Mouse (Mus musculus): Measurements from ENCODE around the gene Atp6v0d1.
"Not testable (repeated sequence)": the region's sequence is repeated elsewhere in the genome, so short reads cannot be mapped to it uniquely, and the experiment has no call there.

Gene Atp6v0d1

GRCm38 (mm10) chr8:105574741-105575140, 8.9 kb upstream of the Atp6v0d1 start:
- no peak for DNase-seq (ENCODE audit: low read depth, low spot score)

DNA sequence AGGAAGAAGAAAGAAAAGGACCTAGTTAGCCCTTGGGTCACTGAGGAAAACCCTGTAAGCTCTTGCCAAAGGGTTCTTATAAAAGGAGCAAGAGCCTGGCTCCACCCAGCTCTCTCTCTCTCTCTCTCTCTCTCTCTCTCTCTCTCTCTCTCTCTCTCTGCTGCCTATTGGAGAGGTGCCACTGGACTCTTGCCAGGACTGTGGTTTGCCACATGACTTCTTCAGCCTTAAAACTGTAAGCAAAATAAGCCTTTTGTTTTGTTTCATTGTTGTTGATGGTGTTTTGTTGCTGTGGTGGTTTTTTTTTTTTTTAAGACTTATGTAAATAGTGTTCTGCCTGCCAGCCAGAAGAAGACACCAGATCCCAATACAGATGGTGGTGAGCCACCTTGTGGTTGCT, 7.6 kb upstream of the Atp6v0d1 start:
- no peak for DNase-seq (ENCODE audit: low read depth, low spot score)

DNA sequence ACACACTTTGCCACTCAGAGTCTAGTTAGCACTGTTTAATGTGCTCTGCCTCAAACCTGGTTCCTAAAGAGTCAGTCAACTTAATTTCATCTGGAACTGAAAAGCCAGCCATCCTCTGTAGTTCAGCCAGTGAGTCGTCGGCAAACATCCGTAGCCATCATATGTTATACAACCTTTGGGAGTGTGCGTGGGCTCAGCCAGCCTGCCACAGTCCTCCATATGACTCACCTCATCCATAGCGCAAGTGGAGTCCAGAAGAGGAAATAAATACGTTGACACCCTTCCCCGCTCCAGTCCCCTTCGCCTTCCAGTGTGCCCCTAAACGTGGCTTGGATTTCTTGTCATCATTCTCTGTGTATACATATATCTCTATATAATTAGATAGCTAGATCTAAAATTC, 6.0 kb upstream of the Atp6v0d1 start:
- no peak for DNase-seq (ENCODE audit: low read depth, low spot score)

GRCm38 (mm10) chr8:105566703-105567595, 1.1 kb upstream of the Atp6v0d1 start:
- peak; percentile 23 for DNase-seq (ENCODE audit: low read depth, low spot score)

DNA sequence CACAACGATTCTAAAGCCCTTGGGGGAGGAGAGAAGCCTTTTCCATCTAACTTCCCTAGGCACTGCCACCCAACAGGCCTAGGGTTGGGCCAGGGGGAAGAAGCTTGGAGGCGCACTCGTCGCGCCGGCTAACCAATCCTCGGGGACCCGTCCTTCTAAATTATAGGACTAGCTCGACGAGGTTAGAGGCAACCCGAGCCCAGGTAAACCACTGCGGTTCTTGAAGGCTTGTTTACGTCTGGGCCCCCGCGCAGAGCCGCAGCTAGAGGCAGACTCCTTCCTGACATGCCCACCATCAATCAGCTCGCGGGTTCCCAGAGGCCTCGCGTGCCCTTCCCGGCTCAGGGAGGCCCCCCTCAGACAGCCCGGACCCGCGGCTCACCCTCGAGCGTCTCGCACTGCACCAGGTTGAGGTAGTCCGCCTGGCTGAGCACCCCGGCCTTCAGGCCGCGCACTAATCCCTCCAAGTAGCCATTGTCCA, 406 bp downstream of the Atp6v0d1 start:
- DNase-seq (ENCODE audit: low read depth, low spot score): peak; percentile 16

- not testable (repeated sequence) for DNase-seq (ENCODE audit: low read depth, low spot score)
Measured at GRCm38 (mm10) chr8:105564573-105565229, 1.1 kb downstream of the Atp6v0d1 start.

- DNase-seq (ENCODE audit: low read depth, low spot score): no peak
Measured at GRCm38 (mm10) chr8:105563871-105564270, 2.0 kb downstream of the Atp6v0d1 start.

DNA sequence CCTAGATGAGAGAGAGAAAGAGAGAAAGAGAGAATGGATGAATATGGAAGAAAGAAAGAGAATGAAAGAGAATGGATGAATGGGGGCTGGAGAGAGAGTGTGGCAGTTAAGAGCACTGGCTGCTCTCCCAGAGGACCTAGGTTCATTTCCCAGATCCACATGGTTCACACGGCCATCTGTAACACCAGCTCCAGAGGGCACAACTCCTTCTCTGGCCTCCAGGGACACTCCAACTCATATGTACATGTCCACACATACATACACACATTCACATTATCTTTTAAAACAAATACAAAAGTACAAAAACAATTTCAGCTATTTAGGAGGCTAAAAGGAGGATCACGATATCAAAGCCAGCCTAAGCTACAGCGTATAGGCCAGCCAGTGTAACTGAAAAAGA, 3.0 kb downstream of the Atp6v0d1 start:
- no peak for DNase-seq (ENCODE audit: low read depth, low spot score)

GRCm38 (mm10) chr8:105555230-105555629, 10.6 kb downstream of the Atp6v0d1 start:
- DNase-seq (ENCODE audit: low read depth, low spot score): no peak

- peak; percentile 72 for DNase-seq (ENCODE audit: low read depth, low spot score)
Measured at GRCm38 (mm10) chr8:105554087-105554486, 11.8 kb downstream of the Atp6v0d1 start.

DNA sequence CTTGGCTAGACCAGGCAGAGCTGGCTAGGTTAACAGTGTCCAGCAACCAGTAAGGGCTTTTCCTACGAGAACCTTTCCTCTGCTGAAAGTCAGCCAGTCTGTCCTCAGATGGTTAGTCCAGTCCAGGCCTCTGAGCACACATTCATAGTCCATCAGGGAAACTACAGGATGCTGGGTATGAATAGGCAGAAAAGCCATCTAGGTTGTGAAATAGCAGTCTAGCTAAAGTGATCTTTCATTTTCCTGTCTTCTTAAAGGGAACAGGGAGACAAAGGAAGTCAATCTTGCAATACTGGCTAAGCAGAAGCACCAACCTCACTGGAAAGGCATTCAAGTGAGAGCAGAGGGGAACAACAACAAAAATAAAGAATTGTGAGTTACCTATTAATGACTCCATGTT, 13.0 kb downstream of the Atp6v0d1 start:
- no peak for DNase-seq (ENCODE audit: low read depth, low spot score)

- no peak for DNase-seq (ENCODE audit: low read depth, low spot score)
Measured at GRCm38 (mm10) chr8:105552032-105552431, 13.8 kb downstream of the Atp6v0d1 start.

DNA sequence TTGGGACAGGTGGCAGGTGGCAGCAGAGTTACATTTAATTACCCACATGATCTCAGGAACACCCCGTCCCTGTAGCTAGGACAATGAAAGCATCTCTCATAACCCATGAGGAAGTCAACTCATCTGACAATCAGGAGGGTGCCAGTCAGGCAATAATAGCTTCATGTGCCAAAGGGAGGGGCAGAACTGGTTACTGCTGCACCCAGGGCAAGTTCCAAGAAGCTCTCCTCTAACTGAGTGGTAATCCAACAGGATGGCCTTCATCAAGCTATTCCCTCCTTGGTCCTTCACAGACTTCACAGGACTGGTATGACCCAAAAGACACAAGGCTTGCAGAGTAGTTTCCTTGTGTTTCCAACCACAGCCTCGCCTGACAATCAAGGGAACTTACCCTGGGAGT, 15.8 kb downstream of the Atp6v0d1 start:
- DNase-seq (ENCODE audit: low read depth, low spot score): no peak

DNA sequence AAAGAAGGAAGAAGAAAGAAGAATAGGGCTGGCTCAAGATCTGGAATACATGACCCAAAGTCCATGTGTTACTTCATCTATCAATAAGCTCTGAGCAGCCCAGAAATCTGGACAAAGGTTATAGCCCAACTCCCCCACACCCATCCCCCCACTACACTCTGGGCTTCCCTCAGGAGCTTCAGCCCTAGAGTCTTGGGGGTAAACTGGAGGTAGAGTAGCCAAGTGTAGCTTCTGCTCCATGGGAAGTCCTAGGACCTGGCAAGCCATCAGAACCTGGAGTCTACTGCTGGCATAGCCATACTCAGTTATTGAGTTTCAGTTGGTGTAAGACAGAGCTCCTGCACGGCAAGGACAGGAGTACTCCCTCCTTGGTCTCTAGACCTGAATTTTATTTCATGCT, 16.3 kb downstream of the Atp6v0d1 start:
- no peak for DNase-seq (ENCODE audit: low read depth, low spot score)

GRCm38 (mm10) chr8:105546384-105547350, 19.2 kb downstream of the Atp6v0d1 start:
- DNase-seq (ENCODE audit: low read depth, low spot score): no peak

- DNase-seq (ENCODE audit: low read depth, low spot score): no peak
Measured at GRCm38 (mm10) chr8:105545249-105545648, 20.6 kb downstream of the Atp6v0d1 start.

GRCm38 (mm10) chr8:105544544-105545205, 21.2 kb downstream of the Atp6v0d1 start:
- no peak for DNase-seq (ENCODE audit: low read depth, low spot score)

- DNase-seq (ENCODE audit: low read depth, low spot score): no peak
Measured at GRCm38 (mm10) chr8:105543703-105544102, 22.1 kb downstream of the Atp6v0d1 start.

DNA sequence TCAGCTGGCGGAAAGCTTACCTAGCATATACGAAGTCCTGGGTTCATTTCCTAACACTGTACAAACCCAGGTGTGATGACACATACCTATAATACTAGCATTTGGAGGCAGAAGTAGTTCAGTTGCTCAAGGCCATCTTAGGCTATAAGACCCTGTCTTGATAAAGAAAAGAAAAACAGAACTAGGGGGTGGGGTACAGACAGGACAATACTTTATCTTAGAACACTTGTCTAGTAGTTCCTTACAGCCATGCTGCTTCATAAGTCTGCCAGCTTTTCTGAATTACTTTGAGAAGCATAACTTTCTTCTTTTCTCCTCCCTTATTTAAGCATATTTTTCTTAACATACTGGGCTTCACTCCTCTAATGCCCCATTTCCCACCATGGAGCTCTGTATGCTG, 23.0 kb downstream of the Atp6v0d1 start:
- DNase-seq (ENCODE audit: low read depth, low spot score): no peak

GRCm38 (mm10) chr8:105542032-105542656, 23.7 kb downstream of the Atp6v0d1 start:
- DNase-seq (ENCODE audit: low read depth, low spot score): no peak

DNA sequence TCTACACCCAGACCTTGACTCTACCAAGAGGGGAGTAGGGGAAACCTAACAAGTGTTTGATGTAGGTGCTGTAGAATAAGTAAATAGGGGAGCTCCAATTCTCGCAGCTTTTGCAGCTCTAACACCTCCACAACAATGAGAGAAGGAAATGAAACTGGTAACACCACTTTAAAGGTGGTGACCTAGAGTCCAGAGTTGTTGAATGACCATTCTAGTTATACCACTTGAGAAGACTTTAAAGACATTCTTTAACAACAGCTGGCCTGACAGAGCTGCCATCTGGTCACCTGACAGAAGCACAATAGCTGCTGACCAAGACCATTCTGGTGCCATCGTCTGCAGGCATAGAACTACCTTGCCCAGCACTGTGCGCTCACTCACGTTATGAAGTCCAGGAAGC, 26.9 kb downstream of the Atp6v0d1 start:
- no peak for DNase-seq (ENCODE audit: low read depth, low spot score)

Measured in mesoderm, embryonic 11.5 days (tissue).